Mouse (Mus musculus): Measurements from ENCODE around the gene Lars2. TPM values are rescaled to one million over a fixed set of nuclear protein-coding genes. Genes with fewer than 3 reads are reported as not detected.
A peak's percentile ranks its signal among the peaks of the same experiment; 100 is the strongest.

Lars2 gene
- total and polyA plus RNA-seq, 2 experiments from 2014 or later: 32.4 to 956 TPM

DNA sequence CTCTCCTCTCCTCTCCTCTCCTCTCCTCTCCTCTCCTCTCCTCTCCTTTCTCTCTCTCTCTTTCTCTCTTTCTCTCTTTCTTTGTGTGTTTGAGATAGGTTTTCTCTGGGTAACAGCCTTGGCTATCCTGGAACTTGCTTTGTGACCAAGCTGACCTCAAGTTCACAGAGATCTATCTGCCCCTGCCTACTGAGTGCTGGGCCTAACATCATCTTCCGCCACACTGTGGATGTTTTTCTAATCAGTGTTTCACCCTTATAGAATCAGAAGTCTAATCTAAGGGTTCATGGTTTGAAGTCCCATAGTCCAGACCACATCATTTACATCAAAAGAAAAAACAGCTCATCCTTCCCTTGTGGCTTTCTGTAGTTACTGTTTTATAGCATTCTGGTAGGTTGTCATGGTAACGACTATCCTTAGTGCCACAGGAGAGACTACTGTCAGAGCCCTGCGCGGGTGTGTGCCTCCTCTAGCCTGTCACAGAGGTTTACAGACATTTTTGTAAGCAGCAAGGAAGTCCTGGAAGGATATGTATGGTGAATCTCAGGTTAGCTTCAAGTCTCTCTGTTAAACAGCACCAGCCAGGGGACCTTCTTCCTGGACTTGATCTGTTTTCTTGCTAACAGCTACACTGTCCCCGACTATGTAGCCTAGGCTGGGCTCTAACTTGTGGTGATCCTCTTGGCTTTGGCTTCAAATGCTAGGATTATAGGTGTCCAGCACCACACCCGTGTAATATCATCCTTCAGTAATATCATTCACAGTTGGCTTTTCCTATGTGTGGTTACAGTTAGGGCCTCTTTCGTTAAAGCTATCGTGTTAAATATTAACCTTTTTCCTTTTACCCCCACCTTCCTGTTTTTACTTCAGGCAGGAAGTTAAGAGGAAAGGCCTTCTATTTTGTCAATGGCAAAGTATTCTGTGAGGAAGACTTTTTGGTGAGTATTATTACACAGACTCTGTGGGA is 143.2 kb downstream of the Lars2 start:
- Histone ChIP-seq H3K4me1 (ENCODE audit: insufficient read depth, low read length) (no peaks in the 10 kb centered on the region), H3K4me2 (ENCODE audit: low read depth, low read length) (no peak overlapping the region), H3K4me3 (ENCODE audit: low read length) (no peak overlapping the region), H3K9ac (replicated peaks; ENCODE audit: low read length) (no peak overlapping the region), H3K36me3 (ENCODE audit: insufficient read depth, low read length) (no peaks in the 10 kb centered on the region; the same call in 1 of the 2 replicates), H3K27me3 (ENCODE audit: insufficient read depth, low read length) (no peaks in the 10 kb centered on the region), H3K27ac (0 out of 2 replicates have a peak overlapping the region, but pooled peaks have one; percentile 17), H3K9me3 (ENCODE audit: low read length) (no peaks in the 10 kb centered on the region)
- WGBS: 70% methylated on average over 8 of the region's 8 CpGs
- DNase-seq (ENCODE audit: low spot score) (peak; percentile 43), ATAC-seq (peak; percentile 75)
- no peak for TF ChIP-seq CTCF (IDR thresholded peaks at IDR 0.05; ENCODE audit: low read depth)

- Histone ChIP-seq H3K27ac (no peak overlapping the region), H3K4me3 (ENCODE audit: low read length) (no peak overlapping the region), H3K4me1 (ENCODE audit: insufficient read depth, low read length) (no peaks in the 10 kb centered on the region), H3K9ac (replicated peaks; ENCODE audit: low read length) (no peak overlapping the region), H3K4me2 (ENCODE audit: low read depth, low read length) (no peak overlapping the region), H3K36me3 (ENCODE audit: insufficient read depth, low read length) (no peaks in the 10 kb centered on the region; the same call in 1 of the 2 replicates), H3K9me3 (ENCODE audit: low read length) (no peaks in the 10 kb centered on the region), H3K27me3 (ENCODE audit: insufficient read depth, low read length) (no peaks in the 10 kb centered on the region)
- DNase-seq (ENCODE audit: low spot score) (no peak), ATAC-seq (no peak)
- no peak for TF ChIP-seq CTCF (IDR thresholded peaks at IDR 0.05; ENCODE audit: low read depth)
- 91% methylated on average over 5 of the region's 5 CpGs for WGBS
Measured at GRCm38 (mm10) chr9:123510926-123511325, 144.2 kb downstream of the Lars2 start.

Other genes with a start within 250 kb of the Lars2 start
- 3.8 and 5.8 TPM in 2 replicates for gene Clec3b, start 216.0 kb upstream of the Lars2 start, total RNA-seq (2014; rRNA removed)
- gene Clec3b, start 216.0 kb upstream of the Lars2 start, polyA plus RNA-seq (2015; fragmentation: Nextera tagmentation; extraction: Ambion mirVana): 5.6 and 6.9 TPM in 2 replicates
- gene Cdcp1, start 150.9 kb upstream of the Lars2 start, total RNA-seq (2014; rRNA removed): 0.26 and 0.29 TPM in 2 replicates
- 0.14 and 0.38 TPM in 2 replicates for gene Cdcp1, start 150.9 kb upstream of the Lars2 start, polyA plus RNA-seq (2015; fragmentation: Nextera tagmentation; extraction: Ambion mirVana)
- 153 and 182 TPM in 2 replicates for gene Tmem158, start 106.2 kb upstream of the Lars2 start, total RNA-seq (2014; rRNA removed)
- 46.1 and 51.6 TPM in 2 replicates for gene Tmem158, start 106.2 kb upstream of the Lars2 start, polyA plus RNA-seq (2015; fragmentation: Nextera tagmentation; extraction: Ambion mirVana)
- 29.7 and 30.3 TPM in 2 replicates for gene Limd1, start 111.8 kb downstream of the Lars2 start, total RNA-seq (2014; rRNA removed)
- 11.1 and 11.4 TPM in 2 replicates for gene Limd1, start 111.8 kb downstream of the Lars2 start, polyA plus RNA-seq (2015; fragmentation: Nextera tagmentation; extraction: Ambion mirVana)
- 24.8 and 32.2 TPM in 2 replicates for gene Sacm1l, start 162.8 kb downstream of the Lars2 start, total RNA-seq (2014; rRNA removed)
- gene Sacm1l, start 162.8 kb downstream of the Lars2 start, polyA plus RNA-seq (2015; fragmentation: Nextera tagmentation; extraction: Ambion mirVana): 37.1 and 39.7 TPM in 2 replicates